Mouse (Mus musculus) erythroblast, embryonic 14.5 days (primary cell): ENCODE data around the gene Txndc11.

Experiments
- GATA1 ChIP-seq: IDR thresholded peaks from 2 replicates; pipeline ENCODE4 v1.6.1; 2012; ENCODE audit warnings: low read length, inconsistent platforms, mixed read lengths
- TAL1 ChIP-seq: IDR thresholded peaks from 3 replicates; pipeline ENCODE4 v1.6.1; 2012; ENCODE audit warnings: low read length, inconsistent platforms, mixed read lengths

GRCm38 (mm10) chr16:11104905-11105304 is 29.5 kb downstream of the Txndc11 start:
- no peak for TF ChIP-seq GATA1
- TF ChIP-seq TAL1: no peak
